Mouse (Mus musculus) forebrain, embryonic 11.5 days (tissue): Measurements from ENCODE around the gene Prkaa2. TPM values are rescaled to one million over a fixed set of nuclear protein-coding genes. Genes with fewer than 3 reads are reported as not detected.

ENCODE experiments used
- ATAC-seq: fragments of 200-750 bp; cut with Nextera tagmentation; replicated peaks from 2 replicates; pipeline ENCODE4 v1.8.0; 2017; ENCODE audit warnings: moderate TSS enrichment; ENCODE audit not compliant: low FRiP score
- DNase-seq: peaks from one replicate; pipeline ENCODE4 v3.0.0-alpha.2; 2017; ENCODE audit warnings: low spot score
- H3K27ac ChIP-seq: fragments of 300-500 bp; sonication (generic); 2 replicates; pipeline ENCODE4 v1.5.1; 2014; ENCODE audit warnings: low read depth, low read length
- H3K27me3 ChIP-seq: fragments of 300-500 bp; sonication (generic); 2 replicates; pipeline ENCODE4 v1.6.1; 2014; ENCODE audit warnings: mild to moderate bottlenecking, low read length, mixed read lengths; ENCODE audit not compliant: control insufficient read depth, insufficient read depth
- H3K36me3 ChIP-seq: fragments of 300-500 bp; sonication (generic); 2 replicates; pipeline ENCODE4 v1.6.1; 2014; ENCODE audit warnings: mild to moderate bottlenecking, low read length, moderate library complexity, mixed read lengths; ENCODE audit not compliant: control insufficient read depth, insufficient read depth
- H3K4me1 ChIP-seq: fragments of 300-500 bp; sonication (generic); replicated peaks from 2 replicates; pipeline ENCODE4 v1.6.1; 2014; ENCODE audit warnings: low read length, mixed read lengths; ENCODE audit not compliant: control insufficient read depth, insufficient read depth
- H3K4me2 ChIP-seq: fragments of 300-500 bp; sonication (generic); 2 replicates; pipeline ENCODE4 v1.6.1; 2014; ENCODE audit warnings: low read depth, mild to moderate bottlenecking, low read length, moderate library complexity, mixed read lengths; ENCODE audit not compliant: severe bottlenecking
- H3K4me3 ChIP-seq: fragments of 300-500 bp; sonication (generic); 2 replicates; pipeline ENCODE4 v1.5.1; 2014; ENCODE audit warnings: low read depth, low read length
- H3K9ac ChIP-seq: fragments of 300-500 bp; sonication (generic); 2 replicates; pipeline ENCODE4 v1.6.1; 2014; ENCODE audit warnings: low read length
- H3K9me3 ChIP-seq: fragments of 300-500 bp; sonication (generic); 2 replicates; pipeline ENCODE4 v1.6.1; 2016; ENCODE audit warnings: low read length, mixed read lengths; ENCODE audit not compliant: control insufficient read depth
- WGBS: fragments of 180-500 bp; shearing (Covaris S2); extraction: QIAGEN DNeasy Blood & Tissue Kit; methylation state at CpG from one replicate; pipeline ENCODE4 v1.1.7; 2014; 5-methylcytosine and 5-hydroxymethylcytosine counted together
- polyA plus RNA-seq: library from polyadenylated mRNA; unstranded; fragments of >200 nt; fragmentation: Nextera tagmentation; extraction: Ambion mirVana; gene quantifications from 2 replicates; pipeline ENCODE4 v1.2.1, GENCODE M21; 2014

The Prkaa2 gene
- polyA plus RNA-seq, 1 experiment from 2014 or later = 3.3 TPM

DNA sequence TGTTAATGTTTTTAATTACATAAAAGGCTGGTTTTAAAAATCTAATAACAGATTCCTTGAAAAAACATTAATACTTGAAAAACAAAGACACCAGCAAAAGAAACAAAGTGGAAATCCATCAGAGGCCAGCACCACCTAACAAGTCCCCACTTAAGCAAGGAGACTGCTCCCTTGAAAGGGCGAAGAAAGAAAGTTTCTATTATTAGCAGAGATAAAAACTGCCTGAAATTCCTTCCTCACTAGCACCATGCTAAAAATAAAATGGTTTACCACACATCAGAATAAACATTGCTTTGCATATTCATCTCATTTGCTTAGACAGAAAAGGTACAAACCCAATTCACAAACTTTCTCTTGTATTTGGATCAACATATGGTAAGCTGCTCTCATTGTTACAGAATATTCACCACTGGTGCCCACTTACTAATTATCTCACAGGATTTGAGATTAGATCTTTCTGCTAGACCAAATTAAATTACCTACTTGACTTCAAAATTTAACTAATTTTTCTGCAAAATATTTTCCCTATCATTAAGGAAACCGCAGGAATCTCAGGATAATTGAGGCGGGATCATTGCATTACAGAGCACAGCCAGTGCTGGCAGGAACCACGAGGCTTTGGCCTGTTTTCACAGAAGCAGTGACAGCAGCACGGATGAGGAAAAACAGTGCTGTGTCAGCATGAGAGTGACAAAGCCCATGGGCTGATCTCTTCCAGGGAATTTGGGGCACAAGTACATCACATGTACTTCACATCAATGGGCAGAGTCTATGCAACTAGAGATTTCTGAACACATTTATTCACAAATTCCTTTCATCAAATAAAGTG, 9.0 kb downstream of the Prkaa2 start:
- 55% methylated on average over 5 of the region's 5 CpGs for WGBS
- Histone ChIP-seq H3K27ac (no peak overlapping the region), H3K4me2 (no peak overlapping the region), H3K9me3 (no peaks in the 10 kb centered on the region), H3K4me3 (no peak overlapping the region), H3K4me1 (no peaks in the 10 kb centered on the region), H3K36me3 (no peaks in the 10 kb centered on the region), H3K9ac (no peak overlapping the region), H3K27me3 (no peaks in the 10 kb centered on the region)
- no peak for DNase-seq
- ATAC-seq = no peak

- DNase-seq (no peak), ATAC-seq (no peak)
- WGBS = 92% methylated on average over 7 of the region's 7 CpGs
These were observed 11.0 kb downstream of the Prkaa2 start for GRCm38 (mm10) chr4:105098660-105099059.

GRCm38 (mm10) chr4:105098158-105098557, 11.5 kb downstream of the Prkaa2 start:
- ATAC-seq = no peak
- Histone ChIP-seq H3K4me3 (no peak overlapping the region), H3K27me3 (no peaks in the 10 kb centered on the region), H3K9ac (no peak overlapping the region), H3K36me3 (no peaks in the 10 kb centered on the region), H3K27ac (no peak overlapping the region), H3K4me2 (no peak overlapping the region), H3K4me1 (no peaks in the 10 kb centered on the region), H3K9me3 (no peaks in the 10 kb centered on the region)
- no peak for DNase-seq
- 89% methylated on average over 8 of the region's 8 CpGs for WGBS

More at GRCm38 (mm10) chr4:105098660-105099059, 11.0 kb downstream of the Prkaa2 start:
- no peak overlapping the region for H3K4me3 ChIP-seq
- no peaks in the 10 kb centered on the region for H3K9me3 ChIP-seq
- H3K27me3 ChIP-seq = no peaks in the 10 kb centered on the region
- H3K4me2 ChIP-seq = no peak overlapping the region
- H3K4me1 ChIP-seq = no peaks in the 10 kb centered on the region
- H3K9ac ChIP-seq = no peak overlapping the region
- no peaks in the 10 kb centered on the region for H3K36me3 ChIP-seq
- no peak overlapping the region for H3K27ac ChIP-seq

GRCm38 (mm10) chr4:105095316-105095715, 14.4 kb downstream of the Prkaa2 start:
- no peak overlapping the region for H3K4me3 ChIP-seq
- no peak overlapping the region for H3K4me2 ChIP-seq
- 79% methylated on average over 5 of the region's 5 CpGs for WGBS
- H3K36me3 ChIP-seq = no peaks in the 10 kb centered on the region
- H3K4me1 ChIP-seq = no peaks in the 10 kb centered on the region
- no peaks in the 10 kb centered on the region for H3K9me3 ChIP-seq
- DNase-seq (no peak), ATAC-seq (no peak)
- no peaks in the 10 kb centered on the region for H3K27me3 ChIP-seq
- no peak overlapping the region for H3K27ac ChIP-seq
- no peak overlapping the region for H3K9ac ChIP-seq

DNA sequence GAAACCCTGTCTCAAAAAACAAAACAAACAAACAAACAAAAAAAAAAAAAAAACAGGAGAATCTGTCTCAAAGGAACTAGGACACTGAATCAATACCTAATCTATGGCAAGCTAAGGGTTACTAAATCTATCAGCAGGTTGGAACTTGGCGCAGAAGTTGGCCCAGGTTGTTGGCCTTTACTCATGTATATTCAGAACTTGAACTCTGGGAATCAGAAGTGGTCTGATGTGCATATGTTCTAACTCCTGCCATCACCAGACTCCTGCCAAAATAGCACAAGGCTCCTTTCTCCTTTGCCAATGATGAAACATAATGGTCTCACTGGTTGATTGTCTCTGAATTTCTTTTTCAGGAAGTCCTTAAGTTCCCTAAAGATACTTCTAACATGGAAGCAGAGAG, 15.7 kb downstream of the Prkaa2 start:
- Histone ChIP-seq H3K27ac (no peak overlapping the region), H3K36me3 (no peaks in the 10 kb centered on the region), H3K4me2 (no peak overlapping the region), H3K9ac (no peak overlapping the region), H3K4me1 (no peaks in the 10 kb centered on the region), H3K4me3 (no peak overlapping the region), H3K27me3 (no peaks in the 10 kb centered on the region), H3K9me3 (no peaks in the 10 kb centered on the region)
- 90% methylated on average over 1 of the region's 1 CpGs for WGBS
- ATAC-seq (no peak), DNase-seq (no peak)

DNA sequence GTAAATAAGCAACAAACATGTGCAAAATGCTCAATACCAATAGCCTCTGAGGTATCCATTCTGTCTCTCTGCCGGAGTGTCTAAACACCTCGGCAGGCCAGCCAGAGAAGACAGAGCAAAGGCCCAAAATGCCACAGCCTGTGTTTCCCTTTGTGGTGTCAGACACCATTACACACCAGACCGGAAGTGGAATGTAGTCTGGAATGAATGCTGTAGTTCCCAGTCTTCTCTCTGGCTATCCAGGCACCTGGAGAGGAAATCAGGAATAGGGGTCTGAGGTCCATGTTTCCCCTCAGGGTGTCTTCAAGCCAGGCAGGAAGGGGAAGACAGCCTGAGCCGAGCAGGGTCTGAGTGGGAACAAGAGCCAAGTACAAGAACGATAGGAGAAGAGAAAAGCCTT, 19.3 kb downstream of the Prkaa2 start:
- Histone ChIP-seq H3K9ac (no peak overlapping the region), H3K4me1 (no peaks in the 10 kb centered on the region), H3K36me3 (no peaks in the 10 kb centered on the region), H3K9me3 (no peaks in the 10 kb centered on the region), H3K4me2 (no peak overlapping the region), H3K4me3 (no peak overlapping the region), H3K27me3 (no peaks in the 10 kb centered on the region), H3K27ac (no peak overlapping the region)
- DNase-seq (no peak), ATAC-seq (no peak)
- 94% methylated on average over 5 of the region's 5 CpGs for WGBS

DNA sequence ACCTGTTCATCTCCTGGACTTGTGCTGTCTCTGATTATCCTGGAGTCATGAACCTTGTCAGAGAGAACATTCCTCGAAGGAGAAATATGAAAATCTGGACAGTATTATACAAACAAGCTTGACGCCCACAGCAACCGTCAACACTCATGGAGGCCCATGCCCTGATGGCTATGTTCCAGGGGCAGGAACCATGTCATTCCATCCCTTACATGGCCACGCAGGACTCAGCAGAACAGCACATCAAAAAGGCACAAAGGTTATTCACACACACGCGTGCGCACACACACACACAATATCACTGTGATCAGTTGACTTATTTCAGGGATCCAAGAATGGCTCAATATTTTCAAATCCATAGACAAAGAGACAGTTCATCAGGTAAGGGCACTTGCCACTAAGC, 20.3 kb downstream of the Prkaa2 start:
- DNase-seq (no peak), ATAC-seq (no peak)
- no peak overlapping the region for H3K4me3 ChIP-seq
- H3K4me1 ChIP-seq = no peaks in the 10 kb centered on the region
- WGBS = 89% methylated on average over 7 of the region's 7 CpGs
- no peaks in the 10 kb centered on the region for H3K9me3 ChIP-seq
- H3K4me2 ChIP-seq = no peak overlapping the region
- no peaks in the 10 kb centered on the region for H3K36me3 ChIP-seq
- no peak overlapping the region for H3K9ac ChIP-seq
- no peaks in the 10 kb centered on the region for H3K27me3 ChIP-seq
- no peak overlapping the region for H3K27ac ChIP-seq

DNA sequence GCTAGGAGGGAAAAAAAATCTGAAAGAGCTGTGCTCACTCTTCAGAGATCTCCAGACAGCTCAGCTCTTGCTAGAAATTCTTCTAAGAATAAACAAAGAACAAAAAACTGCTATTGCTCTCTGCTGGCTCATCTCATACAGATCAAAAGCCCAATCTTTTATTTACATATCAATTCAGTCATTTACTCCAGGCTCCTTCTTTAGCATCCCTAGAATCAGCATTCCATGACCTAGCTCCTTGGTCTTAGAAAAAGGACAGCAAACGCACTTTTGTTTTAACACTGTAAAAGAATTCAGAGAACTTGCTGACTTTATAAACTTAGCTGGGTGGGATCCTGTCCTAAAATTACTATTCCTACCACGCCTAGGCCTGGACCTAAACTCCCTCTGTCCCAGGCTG, 21.0 kb downstream of the Prkaa2 start:
- no peak for DNase-seq
- no peak for ATAC-seq
- no peak overlapping the region for H3K4me2 ChIP-seq
- H3K9ac ChIP-seq = no peak overlapping the region
- H3K27me3 ChIP-seq = no peaks in the 10 kb centered on the region
- no peaks in the 10 kb centered on the region for H3K4me1 ChIP-seq
- H3K4me3 ChIP-seq = no peak overlapping the region
- H3K27ac ChIP-seq = no peak overlapping the region
- WGBS = 78% methylated on average over 2 of the region's 2 CpGs
- H3K9me3 ChIP-seq = no peaks in the 10 kb centered on the region
- H3K36me3 ChIP-seq = no peaks in the 10 kb centered on the region

DNA sequence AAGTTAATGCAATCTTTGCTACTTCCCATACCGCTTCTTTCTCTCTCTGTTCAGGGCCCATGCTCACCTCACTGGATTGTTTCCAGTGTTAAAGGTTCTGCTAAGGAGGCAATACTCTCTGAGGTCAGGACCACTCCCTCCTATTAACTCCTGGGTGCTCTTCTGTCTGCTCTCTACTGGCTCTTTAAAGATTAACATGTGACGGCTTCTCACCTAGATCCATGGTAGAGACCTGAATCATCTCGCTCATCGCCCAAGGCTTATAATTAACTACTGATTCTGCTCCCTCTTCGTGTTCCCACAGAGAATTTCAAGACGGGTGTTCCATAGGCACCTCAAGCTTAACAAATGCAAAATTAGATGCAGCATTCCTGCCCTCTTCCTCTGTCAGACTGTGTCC, 33.5 kb downstream of the Prkaa2 start:
- Histone ChIP-seq H3K4me1 (no peaks in the 10 kb centered on the region), H3K27ac (no peak overlapping the region), H3K27me3 (no peaks in the 10 kb centered on the region), H3K9ac (no peak overlapping the region), H3K4me2 (no peak overlapping the region), H3K9me3 (no peaks in the 10 kb centered on the region), H3K4me3 (no peak overlapping the region), H3K36me3 (no peaks in the 10 kb centered on the region)
- WGBS = 86% methylated on average over 6 of the region's 6 CpGs
- ATAC-seq (no peak), DNase-seq (no peak)
